Mouse (Mus musculus): ENCODE measurements around the gene Egr2.

DNA sequence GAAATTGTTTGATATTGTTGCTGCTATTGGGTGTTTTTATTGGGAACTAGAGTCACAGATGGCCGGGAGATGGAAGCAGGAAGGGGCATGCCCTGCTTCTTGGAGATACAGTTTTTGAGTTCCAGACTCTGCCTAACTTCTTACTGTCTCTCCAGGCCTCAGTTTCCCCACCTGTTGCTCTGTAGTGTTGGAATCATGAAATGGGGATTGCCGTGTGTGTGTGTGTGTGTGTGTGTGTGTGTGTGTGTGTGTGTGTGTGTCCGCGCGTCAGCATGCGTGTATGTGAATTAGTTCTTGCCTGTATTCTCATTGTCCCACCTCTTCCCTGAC is 4.1 kb downstream of the Egr2 start:
- no peak for TF ChIP-seq CTCF (IDR thresholded peaks at IDR 0.05; ENCODE audit: borderline replicate concordance, extremely low read depth, insufficient read depth, insufficient read length)
- no peak for TF ChIP-seq POLR2A (IDR thresholded peaks at IDR 0.05; ENCODE audit: borderline replicate concordance, extremely low read depth, insufficient read depth, insufficient read length, poor library complexity, severe bottlenecking)
